Mouse (Mus musculus): ENCODE data around the gene AW551984. TPM values are rescaled to one million over a fixed set of nuclear protein-coding genes. Genes with fewer than 3 reads are reported as not detected.

The AW551984 gene
- polyA plus RNA-seq, 1 experiment from 2014 or later: 64.0 TPM

- H3K27me3 ChIP-seq: no peaks in the 10 kb centered on the region
- peak overlapping the region; percentile 33; the same call in 1 of the 2 replicates for H3K27ac ChIP-seq
- H3K4me3 ChIP-seq: peak overlapping the region; percentile 48
- H3K36me3 ChIP-seq: no peaks in the 10 kb centered on the region
- H3K9ac ChIP-seq: peak overlapping the region; percentile 57
- H3K4me2 ChIP-seq (replicated peaks): peak overlapping the region; percentile 71
- WGBS: under 1% methylated on average over 19 of the region's 19 CpGs
- H3K9me3 ChIP-seq: no peaks in the 10 kb centered on the region
- peak; percentile 66 for ATAC-seq (ENCODE audit: low FRiP score, low read depth)
- peaks cover 9% of the 10 kb centered on the region; the same call in 1 of the 2 replicates for H3K4me1 ChIP-seq
Measured at GRCm38 (mm10) chr9:39602536-39603332, 1.5 kb downstream of the AW551984 start.

GRCm38 (mm10) chr9:39577050-39577449, 27.2 kb downstream of the AW551984 start:
- Histone ChIP-seq H3K4me2 (replicated peaks) (no peak overlapping the region), H3K27me3 (no peaks in the 10 kb centered on the region), H3K4me1 (no peaks in the 10 kb centered on the region), H3K27ac (no peak overlapping the region), H3K36me3 (no peaks in the 10 kb centered on the region), H3K4me3 (no peak overlapping the region), H3K9ac (no peak overlapping the region), H3K9me3 (no peaks in the 10 kb centered on the region)
- no peak for ATAC-seq (ENCODE audit: low FRiP score, low read depth)
- 87% methylated on average over 5 of the region's 5 CpGs for WGBS

GRCm38 (mm10) chr9:39575469-39575868, 28.7 kb downstream of the AW551984 start, which contains the start of gene Olfr959:
TSS of gene Olfr959 (minus strand) at chr9:39575569.
- H3K9ac ChIP-seq: no peak within 1 kb of the TSS
- no peaks in the 10 kb centered on the region for H3K36me3 ChIP-seq
- no peaks in the 10 kb centered on the region for H3K9me3 ChIP-seq
- no peaks in the 10 kb centered on the region for H3K4me1 ChIP-seq
- no peak within 1 kb of the TSS for H3K4me2 ChIP-seq (replicated peaks)
- 68% methylated on average over 3 of the region's 3 CpGs for WGBS
- ATAC-seq (ENCODE audit: low FRiP score, low read depth): no peak
- no peaks in the 10 kb centered on the region for H3K27me3 ChIP-seq
- no peak within 1 kb of the TSS for H3K27ac ChIP-seq
- H3K4me3 ChIP-seq: no peak within 1 kb of the TSS

GRCm38 (mm10) chr9:39558349-39558647, 45.9 kb downstream of the AW551984 start:
- no peak for ATAC-seq (ENCODE audit: low FRiP score, low read depth)
- Histone ChIP-seq H3K4me3 (no peak overlapping the region), H3K9ac (no peak overlapping the region), H3K9me3 (no peaks in the 10 kb centered on the region), H3K27ac (no peak overlapping the region), H3K4me2 (replicated peaks) (no peak overlapping the region), H3K27me3 (no peaks in the 10 kb centered on the region), H3K36me3 (no peaks in the 10 kb centered on the region), H3K4me1 (no peaks in the 10 kb centered on the region)

- Histone ChIP-seq H3K4me2 (replicated peaks) (no peak overlapping the region), H3K27me3 (no peaks in the 10 kb centered on the region), H3K9ac (no peak overlapping the region), H3K4me3 (no peak overlapping the region), H3K27ac (no peak overlapping the region), H3K4me1 (no peaks in the 10 kb centered on the region), H3K36me3 (no peaks in the 10 kb centered on the region), H3K9me3 (no peaks in the 10 kb centered on the region)
- 54% methylated on average over 3 of the region's 3 CpGs for WGBS
- ATAC-seq (ENCODE audit: low FRiP score, low read depth): no peak
Measured at GRCm38 (mm10) chr9:39557529-39558348, 46.5 kb downstream of the AW551984 start.

GRCm38 (mm10) chr9:39553946-39554345, 50.3 kb downstream of the AW551984 start, which contains the start of gene Olfr958:
TSS of gene Olfr958 (minus strand) at chr9:39554054.
- Histone ChIP-seq H3K27me3 (no peaks in the 10 kb centered on the region), H3K9me3 (no peaks in the 10 kb centered on the region), H3K36me3 (no peaks in the 10 kb centered on the region), H3K4me2 (replicated peaks) (no peak within 1 kb of the TSS), H3K9ac (no peak within 1 kb of the TSS), H3K27ac (no peak within 1 kb of the TSS), H3K4me3 (no peak within 1 kb of the TSS), H3K4me1 (no peaks in the 10 kb centered on the region)
- peak; percentile 48 for ATAC-seq (ENCODE audit: low FRiP score, low read depth)
- WGBS: 43% methylated on average over 2 of the region's 2 CpGs

GRCm38 (mm10) chr9:39550806-39551205, 53.4 kb downstream of the AW551984 start:
- ATAC-seq (ENCODE audit: low FRiP score, low read depth): no peak
- Histone ChIP-seq H3K27ac (no peak overlapping the region), H3K9me3 (no peaks in the 10 kb centered on the region), H3K4me2 (replicated peaks) (no peak overlapping the region), H3K4me3 (no peak overlapping the region), H3K27me3 (no peaks in the 10 kb centered on the region), H3K9ac (no peak overlapping the region), H3K4me1 (no peaks in the 10 kb centered on the region), H3K36me3 (no peaks in the 10 kb centered on the region)
- WGBS: 70% methylated on average over 5 of the region's 5 CpGs

Other genes starting within 250 kb of the AW551984 start
- not detected in 2 replicates for gene Olfr951, start 217.0 kb downstream of the AW551984 start, polyA plus RNA-seq (2015; fragmentation: Nextera tagmentation; extraction: Ambion mirVana)
- gene Olfr952, start 177.3 kb downstream of the AW551984 start, polyA plus RNA-seq (2015; fragmentation: Nextera tagmentation; extraction: Ambion mirVana): not detected in 2 replicates
- not detected in 2 replicates for gene Olfr954, start 147.7 kb downstream of the AW551984 start, polyA plus RNA-seq (2015; fragmentation: Nextera tagmentation; extraction: Ambion mirVana)
- gene Olfr955, start 132.5 kb downstream of the AW551984 start, polyA plus RNA-seq (2015; fragmentation: Nextera tagmentation; extraction: Ambion mirVana): not detected in 2 replicates
- not detected in 2 replicates for gene Olfr44, start 110.4 kb downstream of the AW551984 start, polyA plus RNA-seq (2015; fragmentation: Nextera tagmentation; extraction: Ambion mirVana)
- not detected in 2 replicates for gene Olfr957, start 88.6 kb downstream of the AW551984 start, polyA plus RNA-seq (2015; fragmentation: Nextera tagmentation; extraction: Ambion mirVana)
- gene Olfr958, start 50.3 kb downstream of the AW551984 start, polyA plus RNA-seq (2015; fragmentation: Nextera tagmentation; extraction: Ambion mirVana): not detected in 2 replicates
- not detected in 2 replicates for gene Olfr959, start 28.8 kb downstream of the AW551984 start, polyA plus RNA-seq (2015; fragmentation: Nextera tagmentation; extraction: Ambion mirVana)
- gene Olfr148, start 6.3 kb upstream of the AW551984 start, polyA plus RNA-seq (2015; fragmentation: Nextera tagmentation; extraction: Ambion mirVana): not detected in 2 replicates
- gene Olfr960, start 17.0 kb upstream of the AW551984 start, polyA plus RNA-seq (2015; fragmentation: Nextera tagmentation; extraction: Ambion mirVana): not detected in 2 replicates
- gene Olfr961, start 40.7 kb upstream of the AW551984 start, polyA plus RNA-seq (2015; fragmentation: Nextera tagmentation; extraction: Ambion mirVana): not detected in 2 replicates
- not detected in 2 replicates for gene Olfr963, start 62.8 kb upstream of the AW551984 start, polyA plus RNA-seq (2015; fragmentation: Nextera tagmentation; extraction: Ambion mirVana)
- gene Olfr149, start 102.7 kb upstream of the AW551984 start, polyA plus RNA-seq (2015; fragmentation: Nextera tagmentation; extraction: Ambion mirVana): not detected in 2 replicates
- not detected in 2 replicates for gene Olfr965, start 107.0 kb upstream of the AW551984 start, polyA plus RNA-seq (2015; fragmentation: Nextera tagmentation; extraction: Ambion mirVana)
- gene Olfr150, start 126.6 kb upstream of the AW551984 start, polyA plus RNA-seq (2015; fragmentation: Nextera tagmentation; extraction: Ambion mirVana): not detected in 2 replicates
- not detected in 2 replicates for gene Olfr967, start 141.8 kb upstream of the AW551984 start, polyA plus RNA-seq (2015; fragmentation: Nextera tagmentation; extraction: Ambion mirVana)
- gene Olfr968, start 178.8 kb upstream of the AW551984 start, polyA plus RNA-seq (2015; fragmentation: Nextera tagmentation; extraction: Ambion mirVana): not detected in 2 replicates
- not detected in 2 replicates for gene Olfr969, start 186.5 kb upstream of the AW551984 start, polyA plus RNA-seq (2015; fragmentation: Nextera tagmentation; extraction: Ambion mirVana)
- not detected in 2 replicates for gene Olfr970, start 204.5 kb upstream of the AW551984 start, polyA plus RNA-seq (2015; fragmentation: Nextera tagmentation; extraction: Ambion mirVana)
- not detected in 2 replicates for gene Olfr971, start 232.5 kb upstream of the AW551984 start, polyA plus RNA-seq (2015; fragmentation: Nextera tagmentation; extraction: Ambion mirVana)